Mouse (Mus musculus) heart, adult 2 months (tissue): ENCODE measurements around the gene Tmem30a. TPM values are rescaled to one million over a fixed set of nuclear protein-coding genes. Genes with fewer than 3 reads are reported as not detected.

Source experiments
- DNase-seq, 2 experiments: peaks; one replicate each; pipeline ENCODE4 v3.0.0; 2021
- H3K27ac ChIP-seq: fragments of 200-600 bp; 2 replicates; pipeline ENCODE4 v1.8.1; 2022
- H3K27me3 ChIP-seq: fragments of 200-500 bp; 2 replicates; pipeline ENCODE4 v1.6.1; 2012; ENCODE audit warnings: mild to moderate bottlenecking, low read length, inconsistent platforms, mixed read lengths; ENCODE audit not compliant: control insufficient read depth, insufficient read depth
- H3K36me3 ChIP-seq: fragments of 200-500 bp; 2 replicates; pipeline ENCODE4 v1.6.1; 2012; ENCODE audit warnings: low read length, inconsistent platforms; ENCODE audit not compliant: control insufficient read depth, insufficient read depth
- H3K4me1 ChIP-seq: fragments of 200-500 bp; 2 replicates; pipeline ENCODE4 v1.6.1; 2011; ENCODE audit warnings: low read length; ENCODE audit not compliant: control insufficient read depth, insufficient read depth
- H3K4me3 ChIP-seq: fragments of 200-600 bp; 2 replicates; pipeline ENCODE4 v1.8.1; 2022
- H3K79me2 ChIP-seq: fragments of 200-500 bp; replicated peaks from 2 replicates; pipeline ENCODE4 v1.6.1; 2012; ENCODE audit warnings: mild to moderate bottlenecking, inconsistent platforms, low read length, moderate library complexity, mixed read lengths; ENCODE audit not compliant: control insufficient read depth, insufficient read depth
- H3K9ac ChIP-seq: fragments of 200-500 bp; 2 replicates; pipeline ENCODE4 v1.6.1; 2012; ENCODE audit warnings: low read depth, mild to moderate bottlenecking, control low read depth, inconsistent platforms, low read length, mixed read lengths
- CTCF ChIP-seq: fragments of 200-600 bp; IDR thresholded peaks from 2 replicates; pipeline ENCODE4 v1.8.1; 2022; ENCODE audit warnings: antibody characterized with exemption, mild to moderate bottlenecking, moderate library complexity
- EP300 ChIP-seq: fragments of 200-500 bp; IDR thresholded peaks from 2 replicates; pipeline ENCODE4 v1.6.1; 2011; ENCODE audit warnings: low read depth, low read length, control low read depth; ENCODE audit not compliant: insufficient read depth
- POLR2A ChIP-seq: fragments of 200-500 bp; IDR thresholded peaks from 2 replicates; pipeline ENCODE4 v1.6.1; 2011; ENCODE audit warnings: mild to moderate bottlenecking, low read depth, low read length, control low read depth; ENCODE audit not compliant: insufficient read depth
- WGBS: fragments of 180-500 bp; shearing (Covaris S2); methylation state at CpG from one replicate; pipeline ENCODE4 v1.1.7; 2018; 5-methylcytosine and 5-hydroxymethylcytosine counted together
- intact Hi-C: fragments of 180-260 bp; cut with DNase I; formaldehyde crosslinking; loops from one replicate; pipeline ENCODE4 v1.15.1; 2025
- polyA plus RNA-seq: library from polyadenylated mRNA; depleted of rRNA; stranded (reverse); fragments of >200 nt; gene quantifications from 2 replicates; pipeline ENCODE4 v1.2.3, GENCODE M21; 2012
- total RNA-seq, 2 experiments: library from RNA; stranded (reverse); gene quantifications; 2 replicates each; pipeline ENCODE4 v1.2.3; 2021

The Tmem30a gene
- total and polyA plus RNA-seq, 3 experiments = 23.6 to 65.5 (median 56.0) TPM

DNA sequence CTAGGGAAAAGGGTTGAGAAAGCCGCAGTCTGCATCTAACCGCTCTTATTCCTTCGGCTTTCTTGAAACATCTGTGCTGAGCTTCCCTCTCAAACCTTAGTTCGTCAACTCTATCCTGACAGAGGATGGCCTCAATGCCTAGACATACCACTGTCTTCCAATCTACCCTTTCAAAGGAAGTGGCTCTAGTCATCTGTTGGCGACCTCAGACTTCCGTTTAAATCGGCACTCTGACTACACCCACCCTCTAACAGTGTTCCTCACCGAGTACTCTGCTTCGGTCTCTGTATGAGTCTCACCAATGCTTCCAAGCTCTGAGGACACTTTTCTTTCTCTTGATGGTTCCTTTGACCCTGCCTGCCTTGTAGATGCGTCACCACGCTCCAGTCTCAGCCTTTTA is 22.7 kb upstream of the Tmem30a start:
- H3K27ac ChIP-seq = no peak overlapping the region
- no peaks in the 10 kb centered on the region; the same call in 1 of the 2 replicates for H3K79me2 ChIP-seq
- no peaks in the 10 kb centered on the region for H3K27me3 ChIP-seq
- DNase-seq = no peak
- no peaks in the 10 kb centered on the region for H3K36me3 ChIP-seq
- no peak for TF ChIP-seq CTCF
- no peak for TF ChIP-seq POLR2A
- no peak for TF ChIP-seq EP300
- WGBS = 77% methylated on average over 11 of the region's 11 CpGs
- intact Hi-C loops = no loop called here
- H3K4me3 ChIP-seq = no peak overlapping the region
- H3K4me1 ChIP-seq = no peaks in the 10 kb centered on the region
- no peak overlapping the region for H3K9ac ChIP-seq

DNA sequence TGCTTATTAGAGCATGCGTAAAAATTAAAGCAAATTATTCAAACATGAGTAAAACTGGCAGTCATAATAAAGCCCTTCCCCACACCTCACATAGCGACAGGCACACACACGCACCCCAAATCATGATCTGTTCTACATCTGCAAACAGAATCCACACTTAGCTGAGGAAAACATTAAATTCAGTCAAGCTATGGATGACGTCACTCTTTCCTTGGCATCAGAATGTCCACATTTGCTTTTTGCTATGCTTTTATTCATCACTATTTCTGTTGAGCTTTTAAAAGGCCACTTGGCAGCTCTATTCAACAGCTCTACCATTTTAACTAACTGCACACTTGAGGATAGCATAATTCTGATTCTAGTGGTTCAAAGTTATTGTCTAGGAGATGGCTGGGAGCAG is 21.3 kb upstream of the Tmem30a start:
- no peak for TF ChIP-seq POLR2A
- TF ChIP-seq EP300 = no peak
- no peak for TF ChIP-seq CTCF
- intact Hi-C loops = no loop called here
- Histone ChIP-seq H3K9ac (no peak overlapping the region), H3K4me3 (no peak overlapping the region), H3K27me3 (no peaks in the 10 kb centered on the region), H3K4me1 (no peaks in the 10 kb centered on the region), H3K36me3 (0 out of 2 replicates have a peak, but pooled peaks cover under 1% of the 10 kb centered on the region), H3K79me2 (no peaks in the 10 kb centered on the region; the same call in 1 of the 2 replicates), H3K27ac (no peak overlapping the region)
- no peak for DNase-seq
- WGBS = 89% methylated on average over 4 of the region's 4 CpGs

DNA sequence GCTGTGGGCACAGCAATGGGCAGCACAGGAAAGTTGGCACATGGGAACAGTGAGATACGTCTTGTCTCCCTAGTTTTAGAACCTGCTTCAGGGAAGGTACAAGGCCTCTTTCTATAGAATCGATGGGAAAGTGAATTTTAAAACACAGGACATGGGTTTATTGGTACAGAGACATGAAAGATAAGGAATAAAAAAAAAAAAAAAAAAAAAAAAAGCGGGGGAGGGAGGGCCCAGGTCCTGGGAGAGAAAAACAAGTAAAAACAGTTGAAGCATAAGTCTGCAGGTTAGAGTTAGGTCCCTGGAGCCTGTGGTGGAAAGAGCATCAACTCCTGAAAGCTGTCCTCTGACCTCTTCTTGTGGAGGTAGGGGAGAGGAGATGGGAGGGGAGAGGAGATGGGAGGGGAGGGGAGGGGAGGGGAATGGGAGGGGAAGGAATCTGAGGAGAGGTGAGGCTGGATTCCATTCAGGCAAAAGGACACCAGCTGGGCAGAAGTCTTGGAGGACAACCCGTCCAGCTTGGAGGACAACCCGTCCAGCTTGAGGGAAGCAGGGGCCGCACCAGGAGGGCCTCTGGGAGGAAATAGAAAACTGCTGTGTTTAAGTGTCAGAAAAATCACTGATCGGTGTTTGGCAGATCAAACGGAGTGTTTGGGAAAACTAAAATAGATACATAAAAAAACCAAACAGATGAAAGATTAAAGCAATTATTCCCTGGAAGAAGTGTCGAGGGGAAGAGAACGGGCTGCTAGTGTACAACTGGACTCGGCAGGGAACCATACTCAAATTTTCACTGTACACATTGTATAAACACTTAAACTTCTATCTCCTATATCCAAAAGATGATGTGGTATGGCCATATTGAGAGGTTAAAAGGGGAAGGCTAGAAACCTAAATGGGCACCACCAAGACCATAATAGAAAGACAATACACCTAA is 17.9 kb upstream of the Tmem30a start:
- H3K36me3 ChIP-seq = peaks cover 5% of the 10 kb centered on the region
- H3K4me1 ChIP-seq = peaks cover 5% of the 10 kb centered on the region
- TF ChIP-seq EP300 = no peak
- no peak for TF ChIP-seq POLR2A
- no peak for TF ChIP-seq CTCF
- intact Hi-C loops = no loop called here
- H3K27me3 ChIP-seq = no peaks in the 10 kb centered on the region
- no peak overlapping the region for H3K27ac ChIP-seq
- no peak overlapping the region for H3K9ac ChIP-seq
- no peak overlapping the region for H3K4me3 ChIP-seq
- no peak for DNase-seq
- WGBS = 79% methylated on average over 10 of the region's 11 CpGs
- no peaks in the 10 kb centered on the region; the same call in 1 of the 2 replicates for H3K79me2 ChIP-seq

DNA sequence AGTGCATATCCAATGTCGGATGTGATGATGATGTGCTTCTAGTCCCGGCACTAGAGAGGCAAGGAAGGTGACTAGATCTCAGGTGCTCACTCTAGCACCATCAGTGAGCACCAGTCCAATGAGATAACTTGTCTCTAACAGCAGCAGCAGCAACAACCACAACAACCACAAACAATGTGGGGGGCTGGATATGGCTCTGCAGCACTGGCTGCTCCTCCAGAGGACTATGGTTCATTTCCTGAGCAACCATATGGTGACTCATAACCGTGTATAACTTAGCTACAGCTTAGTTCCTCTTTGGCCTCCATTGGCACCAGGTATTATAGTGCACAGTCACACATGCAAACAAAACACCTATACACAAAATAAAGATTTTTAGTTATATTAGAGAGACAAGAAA is 17.2 kb upstream of the Tmem30a start:
- intact Hi-C loops = no loop called here
- DNase-seq = no peak
- no peak for TF ChIP-seq CTCF
- Histone ChIP-seq H3K36me3 (peaks cover 5% of the 10 kb centered on the region), H3K9ac (no peak overlapping the region), H3K27ac (no peak overlapping the region), H3K4me1 (peaks cover 5% of the 10 kb centered on the region), H3K27me3 (no peaks in the 10 kb centered on the region), H3K4me3 (no peak overlapping the region), H3K79me2 (no peaks in the 10 kb centered on the region)
- 61% methylated on average over 3 of the region's 3 CpGs for WGBS

DNA sequence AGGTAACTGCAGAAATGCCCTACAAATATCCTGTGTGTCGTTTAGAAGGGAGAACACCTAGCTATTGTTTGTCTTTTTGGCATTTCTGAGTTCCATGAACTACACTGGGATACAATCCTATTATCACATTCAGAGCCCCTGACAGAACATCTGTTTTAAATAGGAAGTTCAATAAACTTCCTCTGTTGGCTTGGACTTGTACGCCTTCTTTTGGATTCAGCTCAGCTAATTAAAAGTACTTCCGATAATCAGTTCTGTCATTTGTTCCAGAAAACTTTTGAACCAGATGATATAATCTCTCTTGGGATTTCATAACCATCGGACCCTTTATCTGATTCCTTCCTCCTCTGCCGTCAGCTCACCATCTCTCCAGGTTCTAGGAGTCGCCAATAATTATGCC is 16.1 kb upstream of the Tmem30a start:
- H3K79me2 ChIP-seq = no peaks in the 10 kb centered on the region
- no peak for DNase-seq
- no peak overlapping the region for H3K4me3 ChIP-seq
- no peaks in the 10 kb centered on the region for H3K27me3 ChIP-seq
- no peak for TF ChIP-seq POLR2A
- TF ChIP-seq EP300 = no peak
- no peak for TF ChIP-seq CTCF
- H3K9ac ChIP-seq = no peak overlapping the region
- H3K27ac ChIP-seq = no peak overlapping the region
- peaks cover 5% of the 10 kb centered on the region for H3K36me3 ChIP-seq
- intact Hi-C loops = loop anchor here (5.0 kb wide), 2 partner anchors 58 to 78 kb away; no protein-coding TSS in a partner anchor
- 28% methylated on average over 6 of the region's 6 CpGs for WGBS
- H3K4me1 ChIP-seq = peaks cover 5% of the 10 kb centered on the region

DNA sequence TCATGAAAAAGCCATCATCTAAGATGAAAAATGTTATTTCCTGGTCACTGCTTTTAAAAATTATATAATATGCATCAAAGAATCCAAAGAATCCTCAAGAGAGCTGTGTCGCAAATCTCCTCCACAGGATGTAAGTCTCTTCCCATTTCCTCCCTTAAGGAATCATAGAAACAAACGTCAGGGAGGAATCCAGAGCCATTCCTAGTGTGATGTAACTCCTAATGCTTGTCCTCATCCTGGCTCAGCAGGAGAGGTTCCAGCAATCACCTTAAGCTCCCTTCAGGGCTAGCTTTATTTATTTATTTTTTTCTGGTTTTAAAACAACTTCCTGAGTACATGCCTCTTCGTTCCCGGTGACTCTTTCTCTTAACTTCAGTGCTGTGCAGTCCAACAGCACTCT is 13.9 kb upstream of the Tmem30a start:
- Histone ChIP-seq H3K9ac (no peak overlapping the region), H3K27me3 (no peaks in the 10 kb centered on the region), H3K4me1 (peaks cover 5% of the 10 kb centered on the region), H3K79me2 (no peaks in the 10 kb centered on the region), H3K27ac (no peak overlapping the region; the same call in 1 of the 2 replicates), H3K36me3 (peaks cover 5% of the 10 kb centered on the region), H3K4me3 (no peak overlapping the region; the same call in 1 of the 2 replicates)
- no peak for DNase-seq
- 23% methylated on average over 4 of the region's 4 CpGs for WGBS
- TF ChIP-seq EP300 = no peak
- TF ChIP-seq POLR2A = no peak
- TF ChIP-seq CTCF = no peak
- intact Hi-C loops = loop anchor here (5.0 kb wide), 2 partner anchors 60 to 80 kb away; no protein-coding TSS in a partner anchor
